Mouse (Mus musculus): Measurements from ENCODE around the gene Olfr1346.
"Not testable (repeated sequence)": the region's sequence is repeated elsewhere in the genome, so short reads cannot be mapped to it uniquely, and the experiment has no call there.

Gene Olfr1346

DNA sequence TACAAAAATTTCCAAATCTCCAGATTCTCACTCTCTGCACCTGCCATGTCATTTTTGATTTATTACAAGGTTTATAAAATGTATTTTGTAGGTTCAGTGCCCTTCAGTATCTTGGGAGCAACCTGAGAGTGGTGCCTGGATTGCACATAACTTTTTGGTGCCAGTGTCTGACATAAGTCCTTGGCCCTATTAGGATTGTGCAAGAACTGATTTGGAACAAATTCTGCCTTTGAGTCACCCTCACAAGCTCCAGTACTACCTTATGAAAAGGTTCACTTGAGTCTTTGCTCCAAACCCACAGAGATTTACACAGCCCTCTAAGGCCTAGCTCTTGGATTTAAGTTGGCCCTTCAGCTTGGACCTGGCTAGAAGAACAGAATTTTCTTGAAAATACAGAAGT, at the start of gene Olfr1346:
TSS of gene Olfr1346 (plus strand) at position 151 of the 400 bp plus-strand sequence.
- in situ Hi-C loops (cut with MboI; ENCODE audit: low pct_unique_long_range_greater_than_20kb in 1 of 2, low sequenced_read_pairs in 2 of 2, unreplicated experiment in 1 of 2): no loop called here

DNA sequence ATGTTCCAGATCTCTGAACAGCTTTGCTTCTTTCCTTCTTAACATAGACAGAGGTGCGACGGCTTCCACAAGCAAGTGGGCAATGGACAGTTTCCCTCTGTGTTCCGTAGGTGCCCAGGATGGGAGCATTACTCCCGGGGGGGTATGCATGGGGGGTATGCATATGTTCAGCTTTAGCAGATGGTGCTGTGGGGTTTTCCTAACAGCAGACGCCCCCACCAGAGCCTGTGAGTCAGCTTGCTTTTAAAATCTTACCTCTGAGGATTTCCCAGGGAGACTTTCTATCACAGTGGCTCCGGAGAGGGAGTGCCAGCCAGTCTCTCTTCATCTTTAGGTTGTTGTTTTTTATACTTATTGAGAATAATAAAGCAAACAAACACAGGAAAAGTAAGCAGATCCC, 47.0 kb upstream of the Olfr1346 start:
- in situ Hi-C loops (cut with MboI; ENCODE audit: low pct_unique_long_range_greater_than_20kb in 1 of 2, low sequenced_read_pairs in 2 of 2, unreplicated experiment in 1 of 2): loop anchor here (10.0 kb wide), 1 partner anchor 65 kb away; no protein-coding TSS in a partner anchor

DNA sequence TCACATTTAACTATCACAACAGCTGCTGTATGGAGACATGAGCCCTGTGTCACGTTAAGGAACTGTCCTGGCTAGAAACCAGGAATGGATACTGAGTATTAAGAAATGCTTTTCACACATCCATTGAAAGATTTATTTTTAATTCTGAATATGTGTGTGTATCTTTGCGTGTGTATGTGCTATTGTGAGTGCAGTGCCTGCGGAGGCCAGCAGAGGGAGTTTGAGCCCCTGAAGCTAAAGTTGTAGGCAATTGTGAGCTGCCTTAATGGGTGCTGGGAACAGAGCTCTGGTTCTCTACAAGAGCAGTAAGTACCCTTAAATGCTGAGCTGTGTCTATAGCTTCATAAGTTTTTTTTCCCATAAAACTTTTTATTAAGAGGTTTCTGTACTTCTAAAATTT, 37.5 kb upstream of the Olfr1346 start:
- in situ Hi-C loops (cut with MboI; ENCODE audit: low pct_unique_long_range_greater_than_20kb in 1 of 2, low sequenced_read_pairs in 2 of 2, unreplicated experiment in 1 of 2): loop anchor here (10.0 to 25.0 kb wide), 4 partner anchors 75 to 508 kb away; partner anchors contain the start of gene Zim1 (in 1 of the 2)

DNA sequence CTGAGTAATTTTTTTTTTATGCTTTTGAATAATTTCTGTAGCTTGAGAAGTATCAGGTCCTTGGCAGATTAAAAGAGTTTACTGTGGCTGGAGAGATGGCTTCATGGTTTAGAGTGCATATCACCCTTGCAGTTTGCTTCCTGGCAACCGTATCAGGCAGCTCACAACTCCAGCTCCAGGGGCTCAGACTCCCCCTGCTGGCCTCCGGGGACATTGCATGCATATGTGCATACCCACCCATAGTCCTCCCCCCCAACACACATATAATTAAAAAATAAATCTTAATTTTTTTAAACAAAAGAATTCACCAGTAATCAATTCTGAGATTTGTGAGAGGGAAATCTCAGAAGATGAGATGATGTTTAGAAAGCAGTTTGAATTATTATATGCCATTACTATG, 36.6 kb upstream of the Olfr1346 start:
- in situ Hi-C loops (cut with MboI; ENCODE audit: low pct_unique_long_range_greater_than_20kb in 1 of 2, low sequenced_read_pairs in 2 of 2, unreplicated experiment in 1 of 2): loop anchor here (5.0 to 25.0 kb wide), 5 partner anchors 73 to 507 kb away; partner anchors contain the start of genes Olfr1349 (in 1 of the 2) and Zim1 (in 1 of the 2)

DNA sequence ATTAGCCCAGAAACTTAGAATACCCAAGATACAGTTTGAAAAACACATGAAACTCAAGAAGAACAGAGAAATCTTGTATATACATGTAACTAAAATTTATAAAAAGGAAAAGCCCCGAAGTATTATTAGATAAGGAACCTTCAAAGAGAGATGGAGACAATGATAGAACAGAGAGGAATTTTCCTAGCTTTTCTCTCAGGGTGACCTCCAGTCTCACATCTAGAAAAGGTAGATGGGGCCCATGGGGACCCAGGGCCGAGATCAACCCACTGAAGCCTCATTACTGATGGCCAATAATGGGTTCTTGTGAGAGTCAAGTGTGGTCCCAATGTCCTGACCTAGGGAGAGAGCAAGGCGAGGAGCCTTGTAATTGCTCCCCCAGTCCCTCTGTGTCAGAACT, 28.5 kb upstream of the Olfr1346 start, which contains the start of gene Olfr1344:
TSS of gene Olfr1344 (plus strand) at position 301 of the 400 bp plus-strand sequence.
- in situ Hi-C loops (cut with MboI; ENCODE audit: low pct_unique_long_range_greater_than_20kb in 1 of 2, low sequenced_read_pairs in 2 of 2, unreplicated experiment in 1 of 2): loop anchor here (10.0 to 25.0 kb wide), 4 partner anchors 86 to 499 kb away; partner anchors contain the start of genes Olfr1349 (in 1 of the 2) and Zim1 (in 1 of the 2)

DNA sequence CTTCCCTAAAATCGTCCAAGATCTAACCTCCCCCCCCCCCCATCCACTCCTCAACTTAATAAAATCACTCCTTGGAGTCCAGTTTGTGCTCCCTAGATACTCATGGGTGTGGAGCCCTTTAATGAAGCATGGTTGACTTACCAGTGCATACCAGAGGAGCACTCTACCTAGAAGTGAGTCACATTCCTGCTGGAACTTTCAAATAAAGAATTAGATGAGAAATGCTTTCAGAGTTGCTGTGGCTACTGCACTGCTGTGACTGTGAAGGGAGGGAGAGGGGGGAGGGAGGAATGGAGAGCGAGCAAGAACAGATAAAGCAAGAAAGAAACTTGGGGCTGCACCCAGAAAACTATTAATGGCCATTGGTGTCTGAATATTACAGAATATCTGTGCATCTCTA, 25.7 kb upstream of the Olfr1346 start:
- in situ Hi-C loops (cut with MboI; ENCODE audit: low pct_unique_long_range_greater_than_20kb in 1 of 2, low sequenced_read_pairs in 2 of 2, unreplicated experiment in 1 of 2): loop anchor here (25.0 kb wide), 3 partner anchors 96 to 496 kb away; partner anchors contain the start of gene Zim1 (in 1 of the 2)

DNA sequence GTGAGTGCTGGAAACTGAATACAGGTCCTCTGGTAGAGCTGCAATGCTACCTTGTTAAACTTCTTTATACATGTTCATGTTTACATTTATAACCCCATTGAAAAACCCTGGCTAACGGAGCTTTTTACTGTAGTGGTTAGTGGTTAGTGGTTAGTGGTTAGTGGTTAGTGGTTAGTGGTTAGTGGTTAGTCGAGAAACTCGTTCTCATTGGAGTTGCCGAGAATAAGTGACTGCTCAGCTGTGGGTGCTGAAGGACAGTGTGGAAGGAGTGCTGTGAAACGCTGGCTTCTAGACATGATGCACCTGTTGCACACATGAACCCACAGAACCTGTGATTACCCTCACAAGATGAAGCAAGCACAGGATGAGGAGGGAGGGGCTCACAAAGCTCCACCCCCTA, 19.1 kb upstream of the Olfr1346 start:
- in situ Hi-C loops (cut with MboI; ENCODE audit: low pct_unique_long_range_greater_than_20kb in 1 of 2, low sequenced_read_pairs in 2 of 2, unreplicated experiment in 1 of 2): loop anchor here (25.0 kb wide), 3 partner anchors 90 to 490 kb away; partner anchors contain the start of gene Zim1 (in 1 of the 2)

DNA sequence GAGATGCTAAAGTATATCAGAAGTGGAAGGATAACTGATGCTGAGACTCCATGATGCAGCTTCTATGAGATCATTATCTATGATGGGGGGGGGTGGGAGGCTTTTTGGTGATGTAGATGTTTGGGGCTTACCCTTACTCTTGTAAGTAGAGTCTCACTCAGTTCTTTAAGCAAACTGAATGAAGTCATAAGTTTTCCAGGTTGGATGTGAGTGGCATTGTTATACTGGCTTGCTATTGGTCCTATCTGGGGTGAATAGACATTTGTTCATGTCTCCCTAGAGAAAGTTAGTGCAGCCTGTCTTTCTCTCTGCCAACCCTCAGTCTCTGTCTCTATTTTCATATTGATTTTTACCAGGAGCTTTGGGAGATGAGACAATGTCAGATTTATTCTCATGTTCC, 11.0 kb upstream of the Olfr1346 start, which contains the start of gene Olfr1336:
TSS of gene Olfr1336 (plus strand) at position 301 of the 400 bp plus-strand sequence.
- in situ Hi-C loops (cut with MboI; ENCODE audit: low pct_unique_long_range_greater_than_20kb in 1 of 2, low sequenced_read_pairs in 2 of 2, unreplicated experiment in 1 of 2): no loop called here

DNA sequence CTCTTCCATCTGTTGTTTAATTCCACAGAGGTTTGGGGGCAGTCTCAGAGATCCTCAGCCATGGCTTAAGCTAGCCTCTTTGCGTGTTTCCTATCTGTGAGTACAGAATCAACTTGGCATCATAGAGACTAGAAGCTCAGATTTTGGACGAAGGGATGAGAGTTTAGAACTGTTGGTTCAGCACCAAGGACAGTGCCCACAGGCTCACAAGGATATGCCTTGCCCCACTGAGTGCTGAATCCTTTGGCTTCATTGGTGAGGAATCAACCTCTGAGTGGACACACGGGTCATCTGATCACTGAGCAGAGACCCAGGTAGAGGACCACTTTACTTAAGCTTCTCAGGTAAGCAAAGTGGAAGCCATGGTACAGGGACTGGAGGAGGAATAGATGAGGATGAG, 10.5 kb upstream of the Olfr1346 start:
- in situ Hi-C loops (cut with MboI; ENCODE audit: low pct_unique_long_range_greater_than_20kb in 1 of 2, low sequenced_read_pairs in 2 of 2, unreplicated experiment in 1 of 2): no loop called here

DNA sequence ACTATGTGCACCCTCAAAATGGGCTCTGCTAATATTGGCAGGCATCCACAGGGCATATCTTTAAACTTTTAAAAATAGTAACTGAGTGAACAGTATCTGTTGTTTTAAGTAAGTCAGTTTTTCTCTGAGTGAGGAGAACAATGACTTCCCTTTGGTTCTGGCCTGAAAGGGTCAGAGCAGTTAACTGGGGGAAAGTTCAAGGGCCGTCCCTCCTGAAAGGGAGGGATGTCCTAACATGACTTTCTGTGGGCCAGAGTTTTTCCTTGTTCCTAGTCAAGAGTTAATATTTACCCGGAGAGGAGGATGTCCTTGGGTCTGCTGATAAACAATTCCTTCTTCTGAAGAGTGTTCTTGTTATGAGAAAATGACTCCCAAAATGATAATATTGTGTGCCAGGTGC, 10.7 kb downstream of the Olfr1346 start:
- in situ Hi-C loops (cut with MboI; ENCODE audit: low pct_unique_long_range_greater_than_20kb in 1 of 2, low sequenced_read_pairs in 2 of 2, unreplicated experiment in 1 of 2): not testable (repeated sequence)

DNA sequence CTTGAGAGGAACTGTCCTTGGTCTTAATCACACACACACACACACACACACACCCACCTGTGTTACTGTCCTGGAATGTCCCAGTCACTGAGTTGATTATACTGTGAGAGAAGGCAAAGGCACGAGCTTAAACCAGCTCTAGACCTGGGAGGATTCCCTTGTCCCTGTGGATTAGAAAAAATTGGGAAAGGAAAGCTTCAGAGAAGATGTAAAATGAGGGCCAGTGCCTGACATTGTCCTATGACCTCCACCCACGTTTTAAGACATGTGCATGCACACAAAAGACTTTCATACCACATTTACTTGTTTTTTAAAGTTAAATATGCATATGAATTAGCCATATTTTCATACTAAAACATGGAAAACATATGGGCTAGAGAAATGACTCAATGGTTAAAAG, 19.9 kb downstream of the Olfr1346 start, which contains the start of gene Olfr5:
TSS of gene Olfr5 (minus strand) at position 101 of the 400 bp plus-strand sequence.
- in situ Hi-C loops (cut with MboI; ENCODE audit: low pct_unique_long_range_greater_than_20kb in 1 of 2, low sequenced_read_pairs in 2 of 2, unreplicated experiment in 1 of 2): loop anchor here in 1 of 2 experiments (10.0 kb wide), 1 partner anchor 58 kb away; no protein-coding TSS in a partner anchor

DNA sequence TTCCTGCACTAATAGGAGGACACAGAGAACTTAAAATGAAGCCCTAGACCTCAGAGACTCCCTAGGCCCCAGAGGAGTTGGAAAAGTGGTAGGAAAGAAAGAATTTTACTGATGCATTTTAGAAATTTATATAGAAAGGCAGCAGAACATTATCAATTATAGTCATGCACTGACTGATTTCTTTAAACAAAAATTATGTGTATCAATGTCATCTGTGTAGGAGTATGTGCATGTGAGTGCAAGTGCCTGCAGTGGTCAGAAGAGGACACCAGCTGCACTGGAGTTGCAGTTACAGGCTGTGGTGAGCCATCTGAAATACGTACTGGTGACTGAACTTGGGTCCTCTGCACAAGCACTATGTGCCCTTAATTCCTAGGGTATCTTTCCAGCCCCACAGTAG, 32.8 kb downstream of the Olfr1346 start, which contains the start of gene Olfr1347:
TSS of gene Olfr1347 (minus strand) at position 101 of the 400 bp plus-strand sequence.
- in situ Hi-C loops (cut with MboI; ENCODE audit: low pct_unique_long_range_greater_than_20kb in 1 of 2, low sequenced_read_pairs in 2 of 2, unreplicated experiment in 1 of 2): no loop called here

DNA sequence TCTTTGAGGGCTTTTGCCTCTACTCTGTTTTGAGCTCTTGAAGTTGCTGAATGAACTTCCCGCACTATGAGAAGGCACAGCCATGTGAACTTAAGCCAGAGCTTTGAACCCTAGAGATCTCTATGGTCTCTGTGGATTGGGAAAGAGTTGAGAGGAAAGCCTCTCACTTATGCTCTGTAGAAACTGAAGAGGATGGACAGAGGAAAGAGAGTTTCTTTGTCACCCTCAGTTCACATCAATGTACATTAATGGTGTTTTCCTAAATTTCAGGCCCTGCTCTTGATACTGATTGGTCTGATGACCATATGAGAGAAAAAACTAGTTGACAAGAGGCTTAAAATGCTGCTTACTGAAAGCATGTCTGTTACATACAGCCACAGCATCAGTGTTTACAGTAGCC, 41.7 kb downstream of the Olfr1346 start, which contains the start of gene Olfr1348:
TSS of gene Olfr1348 (minus strand) at position 101 of the 400 bp plus-strand sequence.
- in situ Hi-C loops (cut with MboI; ENCODE audit: low pct_unique_long_range_greater_than_20kb in 1 of 2, low sequenced_read_pairs in 2 of 2, unreplicated experiment in 1 of 2): no loop called here

DNA sequence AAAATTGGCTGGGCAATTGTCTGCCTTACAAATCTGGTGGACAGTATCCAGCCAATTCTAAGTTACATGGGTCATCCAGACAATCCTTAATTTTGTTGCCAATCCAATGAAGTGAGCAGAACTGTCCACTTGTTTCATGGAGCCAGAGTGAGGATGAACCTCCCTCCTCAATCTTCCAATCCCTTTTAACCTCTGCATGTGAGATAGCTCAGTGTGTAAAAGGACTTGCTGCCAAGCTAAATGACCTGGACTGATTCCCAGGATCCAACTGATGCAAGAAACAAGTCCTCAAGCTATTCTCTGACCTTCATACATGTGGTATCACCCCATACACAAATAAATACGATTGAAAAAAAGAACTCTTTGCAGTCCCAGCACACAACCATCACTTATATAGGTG, 54.8 kb downstream of the Olfr1346 start:
- in situ Hi-C loops (cut with MboI; ENCODE audit: low pct_unique_long_range_greater_than_20kb in 1 of 2, low sequenced_read_pairs in 2 of 2, unreplicated experiment in 1 of 2): loop anchor here (10.0 kb wide), 2 partner anchors 87 to 167 kb away; partner anchors contain the start of gene Olfr1344 (in 1 of the 2)

DNA sequence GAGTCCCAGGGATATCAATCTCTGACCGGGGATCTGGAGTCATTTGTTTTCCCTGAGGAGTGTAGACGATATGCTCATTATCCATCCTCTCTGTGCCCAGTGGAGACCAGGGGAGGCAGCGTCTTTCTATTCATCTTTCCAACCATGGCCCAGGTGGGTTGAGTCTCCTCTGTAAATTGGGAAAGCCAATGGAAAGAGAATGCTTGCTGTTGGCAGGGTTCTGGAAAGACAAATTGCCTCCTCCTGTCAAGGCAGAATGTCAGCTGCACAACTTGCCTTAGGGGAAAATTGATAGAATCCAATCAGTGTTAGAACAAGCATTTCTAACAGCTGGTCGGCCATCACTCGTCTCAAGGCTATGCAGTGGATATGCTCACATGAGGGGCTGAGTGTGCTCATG, 55.9 kb downstream of the Olfr1346 start, which contains the start of gene Olfr1349:
TSS of gene Olfr1349 (minus strand) at position 101 of the 400 bp plus-strand sequence.
- in situ Hi-C loops (cut with MboI; ENCODE audit: low pct_unique_long_range_greater_than_20kb in 1 of 2, low sequenced_read_pairs in 2 of 2, unreplicated experiment in 1 of 2): loop anchor here (10.0 kb wide), 2 partner anchors 88 to 168 kb away; partner anchors contain the start of gene Olfr1344 (in 1 of the 2)

DNA sequence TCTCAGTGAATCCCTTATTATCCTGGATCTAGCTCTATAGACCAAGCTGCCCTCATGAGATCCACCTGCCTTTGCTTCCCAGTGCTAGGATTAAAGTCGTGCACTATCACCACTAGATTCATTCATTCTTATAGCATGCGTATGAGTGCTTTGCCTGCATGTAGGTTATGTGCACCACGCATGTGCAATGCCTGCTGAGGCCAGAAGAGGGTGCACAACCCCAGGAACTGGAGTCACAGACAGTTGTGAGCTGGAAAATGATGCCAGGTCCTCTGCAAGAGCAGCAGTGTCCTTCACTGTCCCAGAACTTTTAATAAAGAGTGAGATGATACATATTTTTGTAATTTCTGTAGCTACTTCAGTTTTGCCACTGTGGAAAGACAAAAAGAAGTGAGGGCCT, 58.1 kb downstream of the Olfr1346 start:
- in situ Hi-C loops (cut with MboI; ENCODE audit: low pct_unique_long_range_greater_than_20kb in 1 of 2, low sequenced_read_pairs in 2 of 2, unreplicated experiment in 1 of 2): loop anchor here (10.0 to 25.0 kb wide), 4 partner anchors 88 to 387 kb away; partner anchors contain the start of gene Olfr1344 (in 2 of the 2)

DNA sequence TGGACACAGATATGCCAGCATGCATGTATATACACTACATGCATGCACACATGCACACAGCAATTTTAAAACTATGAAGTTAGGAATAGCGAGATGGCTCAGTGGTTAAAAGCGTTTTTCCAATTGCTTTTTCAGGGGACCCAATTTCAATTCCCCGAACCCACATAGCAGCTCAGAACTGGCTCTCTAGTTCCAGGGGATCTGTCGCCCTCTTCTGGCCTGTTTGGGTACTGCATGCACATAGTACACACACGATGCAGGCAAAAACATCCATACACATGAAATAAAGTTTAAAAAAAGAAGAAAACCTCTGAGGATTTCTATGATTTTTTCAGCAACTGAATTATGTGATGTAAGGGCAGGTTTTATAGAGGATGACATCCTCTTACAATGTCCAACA, 59.2 kb downstream of the Olfr1346 start:
- in situ Hi-C loops (cut with MboI; ENCODE audit: low pct_unique_long_range_greater_than_20kb in 1 of 2, low sequenced_read_pairs in 2 of 2, unreplicated experiment in 1 of 2): loop anchor here (10.0 to 25.0 kb wide), 4 partner anchors 89 to 386 kb away; partner anchors contain the start of gene Olfr1344 (in 2 of the 2)

Data from mouse embryonic stem cell (cell line).